Mouse (Mus musculus): ENCODE measurements around the gene Tsnax.

DNA sequence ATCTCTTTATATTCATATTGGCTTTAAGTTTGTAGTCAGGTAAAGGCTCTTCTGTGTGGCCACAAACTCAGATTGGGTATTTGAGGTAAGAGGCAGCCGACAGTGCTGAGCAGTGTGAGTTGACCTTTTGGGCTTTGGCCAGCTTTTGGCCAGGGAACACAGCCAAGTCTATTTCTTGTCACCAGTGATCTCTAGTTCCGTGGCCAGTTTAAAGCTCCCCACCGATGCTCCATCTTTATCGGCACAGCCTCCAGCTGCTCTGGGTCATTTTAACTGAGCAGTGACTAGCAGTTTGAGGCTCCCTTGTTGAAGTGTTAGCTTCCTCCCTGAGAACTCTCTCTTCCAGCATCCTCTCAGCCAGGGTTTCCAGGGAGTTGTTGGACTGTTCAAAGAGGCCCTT lies 70.9 kb downstream of the Tsnax start:
- TF ChIP-seq POLR2A (IDR thresholded peaks at IDR 0.05; ENCODE audit: low read depth, low read length) (no peak), CTCF (IDR thresholded peaks at IDR 0.05; ENCODE audit: extremely low read depth, insufficient read depth, insufficient read length, insufficient replicate concordance) (no peak)
